Mouse (Mus musculus): Measurements from ENCODE around the gene Ifrd2. TPM values are rescaled to one million over a fixed set of nuclear protein-coding genes. Genes with fewer than 3 reads are reported as not detected.
A peak's percentile ranks its signal among the peaks of the same experiment; 100 is the strongest.

The Ifrd2 gene
- total and polyA plus RNA-seq, 2 experiments from 2014 or later = 6.5 to 8.4 TPM

DNA sequence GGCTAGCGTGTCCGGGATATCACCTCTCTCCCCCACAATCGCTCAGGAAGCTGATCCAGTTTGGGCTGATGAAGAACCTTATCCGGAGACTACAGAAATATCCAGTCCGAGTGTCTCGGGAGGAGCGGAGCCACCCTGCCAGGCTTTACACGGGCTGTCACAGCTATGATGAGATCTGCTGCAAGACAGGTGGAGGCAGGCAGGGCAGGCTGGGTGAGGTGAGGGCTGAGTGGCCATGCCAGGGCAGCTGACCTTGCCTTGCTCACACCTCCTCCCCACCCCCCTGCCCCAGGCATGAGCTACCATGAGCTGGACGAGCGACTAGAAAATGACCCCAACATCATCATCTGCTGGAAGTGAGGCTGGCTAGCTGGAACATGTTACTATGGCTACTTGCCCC is 42.2 kb upstream of the Ifrd2 start:
- H3K4me2 ChIP-seq (ENCODE audit: low read depth, low read length, poor library complexity, severe bottlenecking) = no peak overlapping the region
- peaks cover 4% of the 10 kb centered on the region; the same call in 1 of the 2 replicates for H3K27me3 ChIP-seq (ENCODE audit: insufficient read depth, low read length)
- H3K4me3 ChIP-seq (ENCODE audit: low read depth, low read length) = no peak overlapping the region
- ATAC-seq (ENCODE audit: low FRiP score) = no peak
- H3K27ac ChIP-seq (ENCODE audit: low read depth, low read length) = no peak overlapping the region
- no peak for DNase-seq (ENCODE audit: low spot score)
- peaks cover 14% of the 10 kb centered on the region for H3K36me3 ChIP-seq (ENCODE audit: insufficient read depth, low read length)
- peaks cover 19% of the 10 kb centered on the region; the same call in 1 of the 2 replicates for H3K4me1 ChIP-seq (ENCODE audit: insufficient read depth, low read length)
- TF ChIP-seq CTCF (IDR thresholded peaks at IDR 0.05) = no peak
- H3K9me3 ChIP-seq (ENCODE audit: low read length) = no peaks in the 10 kb centered on the region
- 89% methylated on average over 10 of the region's 10 CpGs for whole genome bisulfite sequencing
- H3K9ac ChIP-seq (replicated peaks; ENCODE audit: low read length, poor library complexity, severe bottlenecking) = no peak overlapping the region

DNA sequence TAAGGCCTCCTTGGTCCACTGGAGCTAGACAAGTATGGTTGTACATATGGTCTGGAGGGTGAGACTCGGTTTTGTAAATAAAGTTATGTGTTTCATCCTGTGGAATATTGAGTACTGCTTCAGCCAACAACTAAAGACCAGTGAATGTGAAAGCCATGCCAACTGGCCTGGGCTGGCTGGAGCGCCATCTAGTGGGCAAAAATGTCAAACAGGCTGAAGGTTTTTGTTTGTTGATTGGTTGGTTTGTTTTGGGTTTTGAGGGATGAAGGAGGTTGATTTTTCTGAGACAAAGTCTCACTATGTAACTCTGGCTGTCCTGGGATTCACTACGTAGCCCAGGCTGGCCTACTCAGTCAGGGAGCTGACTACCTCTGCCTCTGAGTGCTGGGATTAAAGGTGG is 41.8 kb upstream of the Ifrd2 start:
- no peak overlapping the region for H3K27ac ChIP-seq (ENCODE audit: low read depth, low read length)
- peak; percentile 80 for DNase-seq (ENCODE audit: low spot score)
- no peaks in the 10 kb centered on the region for H3K9me3 ChIP-seq (ENCODE audit: low read length)
- no peak overlapping the region for H3K4me3 ChIP-seq (ENCODE audit: low read depth, low read length)
- no peak overlapping the region for H3K4me2 ChIP-seq (ENCODE audit: low read depth, low read length, poor library complexity, severe bottlenecking)
- peaks cover 8% of the 10 kb centered on the region for H3K27me3 ChIP-seq (ENCODE audit: insufficient read depth, low read length)
- WGBS = 13% methylated on average over 3 of the region's 3 CpGs
- H3K36me3 ChIP-seq (ENCODE audit: insufficient read depth, low read length) = peaks cover 14% of the 10 kb centered on the region
- no peak overlapping the region for H3K9ac ChIP-seq (replicated peaks; ENCODE audit: low read length, poor library complexity, severe bottlenecking)
- no peak for ATAC-seq (ENCODE audit: low FRiP score)
- peak; percentile 96 for TF ChIP-seq CTCF (IDR thresholded peaks at IDR 0.05)
- peaks cover 17% of the 10 kb centered on the region; the same call in 1 of the 2 replicates for H3K4me1 ChIP-seq (ENCODE audit: insufficient read depth, low read length)

DNA sequence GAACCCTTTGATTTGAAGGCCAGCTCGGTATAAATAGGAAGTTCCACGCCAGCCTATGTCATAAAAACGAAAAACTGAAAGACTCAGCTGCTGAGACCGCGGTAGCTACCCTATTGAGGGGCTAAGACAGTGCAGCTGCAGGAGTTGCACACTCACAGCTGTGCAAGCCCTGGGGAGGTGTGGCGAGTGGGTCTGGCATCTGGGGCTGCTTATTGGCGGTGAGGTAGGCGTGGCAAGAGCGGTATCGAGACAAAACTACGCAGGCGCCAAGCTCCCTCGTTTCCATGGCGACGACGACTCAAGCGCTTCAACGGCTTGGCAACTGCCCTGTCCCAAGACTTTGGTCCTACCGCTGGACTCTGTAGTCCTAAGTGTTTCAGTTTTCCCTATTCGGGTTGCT is 40.4 kb upstream of the Ifrd2 start, which contains the start of gene Zmynd10:
Zmynd10 (plus strand) TSS at position 273 of the 400 bp plus-strand sequence.
- 0 out of 2 replicates have a peak within 1 kb of the TSS, but pooled peaks have one; percentile 19 for H3K9ac ChIP-seq (replicated peaks; ENCODE audit: low read length, poor library complexity, severe bottlenecking)
- DNase-seq (ENCODE audit: low spot score) (peak; percentile 95), ATAC-seq (ENCODE audit: low FRiP score) (peak; percentile 50)
- peak within 1 kb of the TSS; percentile 57 for H3K4me2 ChIP-seq (ENCODE audit: low read depth, low read length, poor library complexity, severe bottlenecking)
- no peak for TF ChIP-seq CTCF (IDR thresholded peaks at IDR 0.05)
- peak within 1 kb of the TSS; percentile 19; the same call in 1 of the 2 replicates for H3K27ac ChIP-seq (ENCODE audit: low read depth, low read length)
- H3K27me3 ChIP-seq (ENCODE audit: insufficient read depth, low read length) = peaks cover 20% of the 10 kb centered on the region
- H3K4me1 ChIP-seq (ENCODE audit: insufficient read depth, low read length) = peaks cover 11% of the 10 kb centered on the region; the same call in 1 of the 2 replicates
- H3K9me3 ChIP-seq (ENCODE audit: low read length) = no peaks in the 10 kb centered on the region
- peaks cover 14% of the 10 kb centered on the region for H3K36me3 ChIP-seq (ENCODE audit: insufficient read depth, low read length)
- 3% methylated on average over 20 of the region's 20 CpGs for WGBS
- H3K4me3 ChIP-seq (ENCODE audit: low read depth, low read length) = peak within 1 kb of the TSS; percentile 22

DNA sequence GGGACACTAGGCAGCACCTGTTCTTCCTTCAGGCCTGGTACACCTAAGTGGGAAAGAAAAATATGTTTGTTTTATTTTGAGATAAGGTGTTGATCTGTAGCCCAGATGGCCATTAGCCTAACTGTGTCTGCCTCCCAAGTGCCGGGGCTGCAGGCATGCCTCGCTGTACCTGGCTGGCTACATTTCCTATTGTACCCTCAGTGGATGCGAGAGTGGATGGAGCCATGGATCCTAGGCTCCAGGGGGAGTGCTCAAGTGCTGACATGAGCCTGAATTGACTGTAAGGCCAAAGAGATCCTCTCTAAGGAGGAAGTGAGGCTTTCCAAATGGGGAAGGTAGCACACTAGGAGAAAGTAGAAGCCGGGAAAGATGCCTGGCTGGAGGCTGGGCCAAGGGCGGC is 39.5 kb upstream of the Ifrd2 start:
- TF ChIP-seq CTCF (IDR thresholded peaks at IDR 0.05) = no peak
- peaks cover 14% of the 10 kb centered on the region for H3K36me3 ChIP-seq (ENCODE audit: insufficient read depth, low read length)
- H3K27ac ChIP-seq (ENCODE audit: low read depth, low read length) = no peak overlapping the region

DNA sequence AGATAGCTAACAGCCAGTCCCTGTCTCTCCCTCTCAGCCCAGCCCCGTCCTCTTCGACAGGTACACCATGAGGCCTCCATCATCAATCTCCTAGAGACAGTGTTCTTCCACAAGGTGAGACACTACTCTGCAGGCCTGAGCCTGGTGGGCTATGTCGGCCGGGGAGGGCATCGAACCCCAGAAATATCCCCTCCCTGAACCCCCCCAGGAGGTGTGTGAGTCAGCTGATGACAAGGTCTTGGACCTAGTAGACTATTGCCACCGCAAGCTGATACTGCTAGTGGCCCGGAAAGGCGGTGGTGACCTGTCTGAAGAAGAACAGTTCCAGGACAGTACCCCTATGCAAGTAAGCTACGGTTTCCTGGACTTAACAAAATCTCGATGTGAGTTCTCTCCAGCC is 38.6 kb upstream of the Ifrd2 start:
- peaks cover 28% of the 10 kb centered on the region for H3K27me3 ChIP-seq (ENCODE audit: insufficient read depth, low read length)
- H3K36me3 ChIP-seq (ENCODE audit: insufficient read depth, low read length) = peaks cover 14% of the 10 kb centered on the region
- no peak for TF ChIP-seq CTCF (IDR thresholded peaks at IDR 0.05)
- no peak overlapping the region for H3K4me2 ChIP-seq (ENCODE audit: low read depth, low read length, poor library complexity, severe bottlenecking)
- no peak overlapping the region for H3K9ac ChIP-seq (replicated peaks; ENCODE audit: low read length, poor library complexity, severe bottlenecking)
- WGBS = 91% methylated on average over 10 of the region's 10 CpGs
- DNase-seq (ENCODE audit: low spot score) (no peak), ATAC-seq (ENCODE audit: low FRiP score) (no peak)
- H3K4me3 ChIP-seq (ENCODE audit: low read depth, low read length) = no peak overlapping the region
- peaks cover 11% of the 10 kb centered on the region; the same call in 1 of the 2 replicates for H3K4me1 ChIP-seq (ENCODE audit: insufficient read depth, low read length)
- H3K27ac ChIP-seq (ENCODE audit: low read depth, low read length) = no peak overlapping the region
- no peaks in the 10 kb centered on the region for H3K9me3 ChIP-seq (ENCODE audit: low read length)

More for the DNA sequence above, 39.5 kb upstream of the Ifrd2 start:
- Histone ChIP-seq H3K27me3 (ENCODE audit: insufficient read depth, low read length) (peaks cover 28% of the 10 kb centered on the region), H3K4me1 (ENCODE audit: insufficient read depth, low read length) (peaks cover 11% of the 10 kb centered on the region; the same call in 1 of the 2 replicates), H3K4me3 (ENCODE audit: low read depth, low read length) (no peak overlapping the region), H3K9ac (replicated peaks; ENCODE audit: low read length, poor library complexity, severe bottlenecking) (no peak overlapping the region), H3K4me2 (ENCODE audit: low read depth, low read length, poor library complexity, severe bottlenecking) (no peak overlapping the region), H3K9me3 (ENCODE audit: low read length) (no peaks in the 10 kb centered on the region)
- ATAC-seq (ENCODE audit: low FRiP score) = no peak
- WGBS = 83% methylated on average over 5 of the region's 5 CpGs
- no peak for DNase-seq (ENCODE audit: low spot score)

DNA sequence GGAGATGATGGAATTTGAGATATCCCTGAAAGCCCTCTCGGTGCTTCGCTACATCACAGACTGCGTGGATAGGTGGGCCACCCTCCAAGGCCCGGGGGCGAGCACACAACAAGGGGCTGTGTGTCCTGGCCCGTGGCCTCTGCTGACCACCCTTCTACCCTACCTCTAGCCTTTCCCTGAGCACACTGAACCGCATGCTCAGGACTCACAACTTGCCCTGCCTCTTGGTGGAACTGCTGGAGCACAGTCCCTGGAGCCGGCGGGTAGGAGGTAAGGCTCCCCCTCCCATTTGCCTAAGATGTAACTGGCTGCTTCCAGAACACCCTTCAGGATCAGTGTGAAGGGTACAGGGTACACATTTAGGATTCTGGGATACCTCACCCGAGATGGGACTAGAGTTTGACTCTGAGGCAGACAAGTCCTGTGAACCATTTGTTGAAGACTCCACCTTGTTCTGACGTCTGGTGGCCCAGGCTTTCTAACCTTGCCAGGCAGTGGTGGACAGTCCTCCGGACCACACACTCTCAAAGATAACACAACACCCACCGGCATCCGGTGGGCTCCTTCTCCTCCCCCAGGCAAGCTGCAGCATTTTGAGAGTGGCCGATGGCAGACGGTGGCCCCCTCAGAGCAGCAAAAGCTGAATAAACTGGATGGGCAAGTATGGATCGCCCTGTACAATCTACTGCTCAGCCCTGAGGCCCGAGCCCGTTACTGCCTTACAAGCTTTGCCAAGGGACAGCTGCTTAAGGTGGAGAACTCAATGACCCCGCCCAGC is 38.0 kb upstream of the Ifrd2 start:
- no peak overlapping the region for H3K4me2 ChIP-seq (ENCODE audit: low read depth, low read length, poor library complexity, severe bottlenecking)
- peaks cover 28% of the 10 kb centered on the region for H3K27me3 ChIP-seq (ENCODE audit: insufficient read depth, low read length)
- ATAC-seq (ENCODE audit: low FRiP score) (no peak), DNase-seq (ENCODE audit: low spot score) (no peak)
- peaks cover 10% of the 10 kb centered on the region for H3K36me3 ChIP-seq (ENCODE audit: insufficient read depth, low read length)
- no peak overlapping the region for H3K27ac ChIP-seq (ENCODE audit: low read depth, low read length)
- TF ChIP-seq CTCF (IDR thresholded peaks at IDR 0.05) = no peak
- H3K9ac ChIP-seq (replicated peaks; ENCODE audit: low read length, poor library complexity, severe bottlenecking) = no peak overlapping the region
- peaks cover 11% of the 10 kb centered on the region; the same call in 1 of the 2 replicates for H3K4me1 ChIP-seq (ENCODE audit: insufficient read depth, low read length)
- H3K9me3 ChIP-seq (ENCODE audit: low read length) = no peaks in the 10 kb centered on the region
- no peak overlapping the region for H3K4me3 ChIP-seq (ENCODE audit: low read depth, low read length)
- 89% methylated on average over 20 of the region's 20 CpGs for WGBS

Data from midbrain, postnatal 0 days (tissue).